Mouse (Mus musculus) embryonic facial prominence, embryonic 10.5 days (tissue): ENCODE data around the gene Nr3c2. TPM values are rescaled to one million over a fixed set of nuclear protein-coding genes. Genes with fewer than 3 reads are reported as not detected.

Experiments used
- DNase-seq: peaks from one replicate; pipeline ENCODE4 v3.0.0-alpha.2; 2017; ENCODE audit warnings: low spot score
- H3K27ac ChIP-seq: fragments of 300-500 bp; sonication (generic); replicated peaks from 2 replicates; pipeline ENCODE4 v1.5.1; 2016; ENCODE audit warnings: mild to moderate bottlenecking
- H3K27me3 ChIP-seq: fragments of 300-500 bp; sonication (generic); replicated peaks from 2 replicates; pipeline ENCODE4 v1.6.1; 2016; ENCODE audit warnings: low read depth, mild to moderate bottlenecking; ENCODE audit not compliant: poor library complexity, severe bottlenecking
- H3K36me3 ChIP-seq: fragments of 300-500 bp; sonication (generic); replicated peaks from 2 replicates; pipeline ENCODE4 v1.6.1; 2016; ENCODE audit warnings: mild to moderate bottlenecking, moderate library complexity
- H3K4me1 ChIP-seq: fragments of 300-500 bp; sonication (generic); 2 replicates; pipeline ENCODE4 v1.6.1; 2016
- H3K4me3 ChIP-seq: fragments of 300-500 bp; sonication (generic); 2 replicates; pipeline ENCODE4 v1.5.1; 2016; ENCODE audit warnings: mild to moderate bottlenecking, moderate library complexity
- H3K9me3 ChIP-seq: fragments of 300-500 bp; sonication (generic); 2 replicates; pipeline ENCODE4 v1.6.1; 2016; ENCODE audit warnings: mild to moderate bottlenecking
- WGBS: fragments of 180-500 bp; shearing (Covaris S2); methylation state at CpG from one replicate; pipeline ENCODE4 v1.1.7; 2016; 5-methylcytosine and 5-hydroxymethylcytosine counted together
- polyA plus RNA-seq: library from polyadenylated mRNA; unstranded; fragments of >200 nt; fragmentation: Nextera tagmentation; extraction: Ambion mirVana; gene quantifications from 2 replicates; pipeline ENCODE4 v1.2.1, GENCODE M21; 2016

Gene Nr3c2
- polyA plus RNA-seq, 1 experiment from 2014 or later: 0.15 TPM

DNA sequence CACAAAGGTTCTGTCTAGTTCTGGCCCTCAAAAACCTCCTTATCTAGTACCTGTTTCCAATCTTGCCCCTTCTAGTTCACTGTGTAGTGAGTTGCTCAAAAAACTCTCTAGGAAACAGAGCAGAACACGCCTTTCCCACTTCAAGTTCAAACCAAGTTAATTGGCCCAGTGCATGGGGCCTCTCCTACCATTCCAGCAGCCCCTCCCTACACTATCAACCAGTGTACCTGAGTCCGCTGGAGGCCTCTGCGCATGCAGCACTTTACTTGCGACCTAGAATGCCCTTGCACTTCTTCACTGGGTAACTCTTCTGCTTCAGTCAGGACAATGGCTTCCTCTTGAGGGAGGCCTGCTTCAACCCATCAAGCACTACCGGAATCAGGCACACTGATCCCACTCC, 351.9 kb downstream of the Nr3c2 start:
- DNase-seq: no peak
- H3K9me3 ChIP-seq: no peaks in the 10 kb centered on the region
- no peak overlapping the region for H3K4me3 ChIP-seq
- no peak overlapping the region for H3K27ac ChIP-seq
- no peaks in the 10 kb centered on the region for H3K4me1 ChIP-seq
- WGBS: 90% methylated on average over 5 of the region's 5 CpGs
- peaks cover 62% of the 10 kb centered on the region for H3K36me3 ChIP-seq
- no peaks in the 10 kb centered on the region for H3K27me3 ChIP-seq

DNA sequence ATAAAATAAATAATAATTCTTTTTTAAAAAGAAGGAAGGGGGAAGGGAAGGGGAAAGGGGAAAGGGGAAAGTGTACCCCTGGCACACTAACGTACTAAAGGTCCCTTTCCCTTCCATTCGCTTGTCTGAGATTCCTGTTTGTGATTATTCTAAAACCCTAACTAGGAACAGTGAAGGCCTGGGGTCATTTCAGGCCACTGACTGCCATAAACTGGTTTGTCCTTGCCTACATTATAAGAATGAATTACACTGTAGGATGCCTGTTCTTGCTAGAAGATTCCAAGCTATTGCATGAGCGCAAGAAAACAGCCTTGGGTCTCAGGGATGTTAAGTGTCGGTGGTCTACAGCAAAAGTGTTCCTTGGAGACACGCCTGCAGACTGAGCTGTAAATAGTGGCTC, 355.2 kb downstream of the Nr3c2 start:
- 84% methylated on average over 5 of the region's 5 CpGs for WGBS
- Histone ChIP-seq H3K4me3 (no peak overlapping the region), H3K4me1 (no peaks in the 10 kb centered on the region), H3K27me3 (no peaks in the 10 kb centered on the region), H3K36me3 (peaks cover 63% of the 10 kb centered on the region), H3K9me3 (no peaks in the 10 kb centered on the region), H3K27ac (no peak overlapping the region)
- DNase-seq: no peak

DNA sequence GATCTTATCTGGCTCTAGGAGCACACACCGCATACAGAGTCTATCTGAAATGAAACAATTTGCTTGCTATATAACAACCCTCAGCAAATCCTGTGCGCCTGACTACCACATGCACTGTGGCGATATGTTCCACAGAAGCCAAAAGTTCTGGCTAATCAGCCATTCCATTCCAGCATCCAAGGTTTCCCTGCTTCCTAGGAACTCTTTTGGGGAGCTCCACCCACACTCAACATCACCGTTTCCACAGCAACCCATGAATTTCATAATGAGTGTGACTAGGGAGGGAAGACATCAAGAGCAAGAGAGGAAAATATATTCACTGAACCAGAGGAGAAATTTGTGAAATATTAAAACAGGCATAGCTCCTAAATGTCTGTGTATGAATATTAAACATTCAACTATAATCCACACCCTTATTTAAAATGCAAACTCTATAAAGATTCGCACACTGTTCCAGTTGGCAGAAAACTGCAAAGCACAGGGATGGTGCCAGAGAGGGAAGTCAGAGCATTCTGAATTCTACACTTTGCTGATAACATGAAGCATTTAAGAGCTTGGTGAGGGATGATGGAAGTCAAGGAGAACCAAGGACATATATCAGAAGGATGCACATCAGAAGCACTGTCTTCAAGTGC, 357.3 kb downstream of the Nr3c2 start:
- Histone ChIP-seq H3K9me3 (no peaks in the 10 kb centered on the region), H3K36me3 (peaks cover 47% of the 10 kb centered on the region), H3K4me3 (no peak overlapping the region), H3K27ac (no peak overlapping the region), H3K27me3 (no peaks in the 10 kb centered on the region), H3K4me1 (no peaks in the 10 kb centered on the region)
- DNase-seq: no peak
- 94% methylated on average over 5 of the region's 5 CpGs for WGBS

DNA sequence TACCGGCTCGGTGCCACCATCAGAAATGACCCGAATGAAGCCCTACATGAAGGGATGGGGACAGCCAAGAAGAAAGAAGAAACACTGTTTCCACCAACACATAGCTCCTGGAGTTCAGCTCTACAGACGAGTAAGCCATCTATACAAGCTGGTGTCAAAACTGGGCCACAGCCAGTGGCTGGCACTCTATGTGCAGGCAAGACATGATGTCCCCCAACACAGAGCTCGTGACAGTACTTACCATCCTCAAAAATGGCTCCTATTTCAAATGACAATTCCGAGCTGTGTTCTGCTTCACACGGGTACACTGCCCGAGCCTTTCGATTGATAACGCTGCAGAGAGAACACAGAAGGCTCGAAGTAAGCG, 357.8 kb downstream of the Nr3c2 start:
- no peak overlapping the region for H3K4me3 ChIP-seq
- no peaks in the 10 kb centered on the region for H3K4me1 ChIP-seq
- H3K9me3 ChIP-seq: no peaks in the 10 kb centered on the region
- no peak for DNase-seq
- no peak overlapping the region for H3K27ac ChIP-seq
- WGBS: 93% methylated on average over 12 of the region's 12 CpGs
- peaks cover 44% of the 10 kb centered on the region for H3K36me3 ChIP-seq
- H3K27me3 ChIP-seq: no peaks in the 10 kb centered on the region

DNA sequence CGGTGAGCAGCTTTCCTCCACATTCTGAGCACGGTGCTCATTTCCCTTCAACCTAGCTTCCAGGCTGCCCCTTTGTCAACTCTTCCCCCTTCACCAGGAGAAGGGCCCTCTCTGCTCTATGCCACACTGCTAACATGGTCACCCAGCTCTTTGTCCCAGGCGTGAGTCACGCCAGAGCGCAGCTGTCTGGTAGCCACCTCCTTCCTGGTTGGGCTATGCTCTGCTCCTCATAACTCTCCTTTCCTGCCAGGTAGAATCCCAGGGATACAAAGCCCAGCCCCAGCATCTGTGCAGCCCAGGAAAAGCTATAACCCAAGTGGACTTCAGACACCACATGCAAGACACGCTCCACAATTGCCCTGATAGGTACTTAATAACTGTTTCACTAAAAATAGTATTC, 362.0 kb downstream of the Nr3c2 start:
- Histone ChIP-seq H3K9me3 (no peaks in the 10 kb centered on the region), H3K4me3 (no peak overlapping the region), H3K27me3 (no peaks in the 10 kb centered on the region), H3K27ac (no peak overlapping the region), H3K4me1 (no peaks in the 10 kb centered on the region), H3K36me3 (peaks cover 29% of the 10 kb centered on the region)
- WGBS: 91% methylated on average over 6 of the region's 6 CpGs
- DNase-seq: no peak

DNA sequence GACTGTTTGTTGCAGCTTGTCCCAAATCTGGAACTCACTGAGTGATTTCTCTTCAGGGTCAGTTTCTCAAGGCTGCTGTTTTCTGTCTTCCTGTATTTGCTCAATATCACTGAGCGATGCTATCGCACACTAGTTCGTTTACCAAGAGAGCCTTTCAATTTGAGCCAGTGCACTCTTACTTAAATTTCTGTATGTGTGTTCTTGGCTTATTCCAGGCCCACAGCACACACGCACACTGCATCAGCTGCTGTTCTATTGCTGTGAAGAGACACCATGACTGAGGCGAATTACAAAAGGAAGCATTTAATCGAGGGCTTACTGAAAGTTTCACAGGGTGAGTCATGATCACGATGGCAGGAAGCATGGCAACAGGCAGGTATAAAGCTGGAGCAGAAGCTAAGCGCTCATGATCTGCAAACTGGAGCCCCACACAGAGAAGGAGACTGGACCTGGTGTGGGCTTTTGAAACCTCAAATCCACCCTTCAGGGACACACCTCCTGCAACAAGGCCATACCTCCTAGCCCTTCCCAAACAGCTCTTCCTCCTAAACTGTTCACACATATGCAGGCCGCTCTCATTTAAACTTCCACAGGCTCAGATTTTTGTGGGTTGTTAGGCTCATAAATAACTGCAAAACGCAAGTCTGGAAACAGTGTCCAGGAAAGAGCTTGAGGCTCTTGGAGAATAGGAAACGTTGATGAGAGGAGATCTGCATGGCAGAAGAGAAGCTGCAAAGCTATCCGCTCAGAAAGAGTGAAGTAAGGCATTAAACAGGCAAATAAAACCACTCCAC, 363.2 kb downstream of the Nr3c2 start:
- no peak overlapping the region for H3K4me3 ChIP-seq
- WGBS: 90% methylated on average over 12 of the region's 12 CpGs
- H3K4me1 ChIP-seq: no peaks in the 10 kb centered on the region
- H3K27ac ChIP-seq: no peak overlapping the region
- no peaks in the 10 kb centered on the region for H3K27me3 ChIP-seq
- DNase-seq: no peak
- H3K36me3 ChIP-seq: peaks cover 17% of the 10 kb centered on the region
- H3K9me3 ChIP-seq: no peaks in the 10 kb centered on the region

DNA sequence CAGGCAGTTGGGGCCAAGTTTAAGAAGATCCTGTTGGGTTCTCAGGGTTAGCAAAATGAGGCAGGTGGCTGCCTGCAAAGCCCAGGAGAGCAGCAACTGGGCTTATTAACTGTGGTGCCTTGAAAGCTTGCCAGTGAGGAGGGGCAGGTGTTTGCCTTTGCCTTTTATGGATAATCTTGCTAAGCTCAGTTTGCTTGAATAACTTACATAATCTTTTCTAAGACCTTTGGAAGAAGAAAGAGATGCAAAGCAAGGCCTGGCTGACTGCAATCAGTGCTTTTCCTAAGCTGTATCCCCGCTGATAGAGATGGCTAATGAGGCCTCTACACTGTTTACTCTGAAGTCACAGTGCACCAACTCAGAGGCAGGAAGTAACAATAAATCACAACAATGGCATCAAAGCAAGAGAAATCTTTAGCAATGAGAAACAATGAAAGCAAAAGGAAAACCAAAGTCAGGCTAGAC, 368.7 kb downstream of the Nr3c2 start:
- 66% methylated on average over 1 of the region's 1 CpGs for WGBS
- H3K4me1 ChIP-seq: 0 out of 2 replicates have a peak, but pooled peaks cover 4% of the 10 kb centered on the region
- peaks cover 29% of the 10 kb centered on the region for H3K36me3 ChIP-seq
- H3K27me3 ChIP-seq: no peaks in the 10 kb centered on the region
- DNase-seq: no peak
- 0 out of 2 replicates have a peak, but pooled peaks cover 2% of the 10 kb centered on the region for H3K9me3 ChIP-seq
- H3K4me3 ChIP-seq: no peak overlapping the region
- no peak overlapping the region for H3K27ac ChIP-seq

DNA sequence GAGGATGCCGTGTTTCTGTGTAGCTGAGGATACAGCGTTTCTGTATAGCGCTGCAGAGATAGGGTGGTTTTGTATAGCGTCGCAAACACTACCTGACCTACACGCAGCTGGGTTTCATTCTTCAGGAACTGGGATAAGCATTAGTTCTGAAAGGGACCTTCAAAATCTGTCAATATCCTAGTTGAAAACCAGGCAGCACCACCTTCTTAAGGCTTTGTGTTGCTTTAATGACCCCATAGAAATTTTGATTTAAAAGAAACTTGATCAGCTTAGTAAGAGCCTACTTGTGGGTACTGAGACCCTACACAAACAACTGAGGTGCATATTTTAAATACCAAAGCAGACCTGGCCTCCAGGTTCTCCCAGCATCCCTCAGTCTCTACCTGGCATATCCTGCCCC, 372.9 kb downstream of the Nr3c2 start:
- H3K4me3 ChIP-seq: no peak overlapping the region

DNA sequence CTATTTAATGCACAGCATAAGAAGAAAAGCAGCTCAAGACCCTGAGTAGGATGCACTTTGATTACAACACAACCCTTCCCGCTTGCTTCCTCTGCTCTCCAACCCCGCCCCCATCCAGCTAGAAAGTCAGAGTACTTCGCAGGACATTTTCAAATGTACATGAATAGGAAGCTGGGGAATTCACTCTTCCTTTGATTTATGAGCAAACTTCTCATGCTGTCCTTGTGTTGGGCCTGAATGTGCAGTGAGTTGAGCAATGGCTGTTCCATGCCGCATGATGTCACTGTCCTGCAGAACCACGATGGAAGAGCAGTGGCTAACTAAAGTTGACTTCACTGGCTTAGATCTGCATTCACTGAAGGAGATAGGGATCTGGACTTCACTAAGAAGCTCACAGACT, 376.3 kb downstream of the Nr3c2 start:
- no peak overlapping the region for H3K27ac ChIP-seq
- DNase-seq: no peak
- H3K36me3 ChIP-seq: peaks cover 15% of the 10 kb centered on the region
- H3K27me3 ChIP-seq: no peaks in the 10 kb centered on the region
- H3K9me3 ChIP-seq: no peaks in the 10 kb centered on the region
- no peak overlapping the region for H3K4me3 ChIP-seq
- H3K4me1 ChIP-seq: peaks cover 13% of the 10 kb centered on the region
- WGBS: 92% methylated on average over 5 of the region's 5 CpGs

More for the DNA sequence above, 372.9 kb downstream of the Nr3c2 start:
- H3K9me3 ChIP-seq: 0 out of 2 replicates have a peak, but pooled peaks cover 2% of the 10 kb centered on the region
- 0 out of 2 replicates have a peak, but pooled peaks cover 4% of the 10 kb centered on the region for H3K4me1 ChIP-seq
- H3K36me3 ChIP-seq: peaks cover 34% of the 10 kb centered on the region
- H3K27me3 ChIP-seq: no peaks in the 10 kb centered on the region
- 80% methylated on average over 6 of the region's 6 CpGs for WGBS
- DNase-seq: no peak
- no peak overlapping the region for H3K27ac ChIP-seq

DNA sequence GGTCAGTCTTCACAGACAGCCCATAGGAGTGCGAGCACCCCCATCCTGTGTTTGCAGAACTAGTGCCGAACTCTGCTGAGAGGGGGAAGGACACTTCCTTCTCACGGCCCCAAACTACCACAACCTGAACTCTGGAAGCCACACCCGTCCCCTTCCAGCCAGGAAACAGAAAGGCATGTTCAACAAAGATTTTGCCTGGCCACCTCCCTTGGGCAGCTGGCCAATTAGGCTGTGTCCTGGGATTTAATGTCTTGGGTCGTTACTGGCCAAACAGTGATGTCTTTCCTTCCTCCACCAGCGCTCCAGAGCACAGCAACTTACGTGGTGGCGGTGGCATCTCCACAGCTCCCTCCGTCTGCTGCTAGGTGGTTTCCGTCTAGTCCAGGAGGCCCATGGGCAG, 377.6 kb downstream of the Nr3c2 start:
- no peak overlapping the region for H3K27ac ChIP-seq
- DNase-seq: no peak
- peaks cover 5% of the 10 kb centered on the region; the same call in 1 of the 2 replicates for H3K36me3 ChIP-seq
- no peaks in the 10 kb centered on the region for H3K9me3 ChIP-seq
- H3K4me1 ChIP-seq: peaks cover 17% of the 10 kb centered on the region
- WGBS: 87% methylated on average over 10 of the region's 10 CpGs
- no peaks in the 10 kb centered on the region for H3K27me3 ChIP-seq
- H3K4me3 ChIP-seq: no peak overlapping the region

DNA sequence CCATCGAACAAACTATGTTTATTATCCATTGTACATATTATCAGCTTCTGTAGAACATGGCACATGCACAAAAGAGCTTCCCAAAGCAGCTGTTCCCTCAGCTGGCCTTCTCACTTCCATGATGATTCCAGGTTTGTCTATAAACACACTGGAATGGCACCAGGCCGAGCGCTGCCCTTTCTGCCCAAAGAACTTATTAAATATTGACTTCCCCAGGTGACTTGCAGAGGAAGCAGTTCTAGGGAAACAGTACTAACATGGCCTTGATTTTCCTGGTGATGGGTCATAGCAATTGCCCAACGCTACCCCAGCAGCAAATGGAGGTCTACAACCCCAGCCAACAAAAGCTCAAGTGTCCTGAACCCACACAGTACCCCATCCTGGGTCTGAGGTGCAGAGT, 379.0 kb downstream of the Nr3c2 start:
- no peaks in the 10 kb centered on the region for H3K27me3 ChIP-seq
- no peak overlapping the region for H3K27ac ChIP-seq
- no peak for DNase-seq
- peaks cover 26% of the 10 kb centered on the region for H3K4me1 ChIP-seq
- H3K36me3 ChIP-seq: peaks cover 5% of the 10 kb centered on the region; the same call in 1 of the 2 replicates
- H3K4me3 ChIP-seq: no peak overlapping the region
- WGBS: 94% methylated on average over 4 of the region's 4 CpGs
- H3K9me3 ChIP-seq: no peaks in the 10 kb centered on the region

DNA sequence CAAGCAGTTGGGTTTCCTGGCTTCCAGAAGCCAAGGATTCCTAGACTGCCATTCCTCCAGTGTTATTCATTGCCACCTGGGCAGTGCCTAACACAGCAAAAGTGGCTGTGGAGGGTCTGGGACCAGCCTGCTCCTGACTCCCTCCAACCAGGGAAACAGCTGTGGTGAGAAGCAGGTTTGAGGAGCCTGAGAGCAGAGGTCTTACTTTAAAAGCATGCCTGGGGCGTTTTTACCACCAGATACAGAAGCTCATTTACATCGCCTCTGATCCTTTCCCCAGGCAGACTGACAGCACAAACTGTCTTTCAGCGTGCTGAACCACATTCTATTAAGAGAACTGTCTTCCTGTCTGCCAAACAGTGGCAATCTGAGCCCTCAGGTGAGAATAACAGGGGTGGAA, 380.7 kb downstream of the Nr3c2 start:
- 39% methylated on average over 3 of the region's 3 CpGs for WGBS
- no peaks in the 10 kb centered on the region for H3K9me3 ChIP-seq
- peak; percentile 24 for DNase-seq

More for the DNA sequence above, 380.7 kb downstream of the Nr3c2 start:
- H3K36me3 ChIP-seq: peaks cover 5% of the 10 kb centered on the region; the same call in 1 of the 2 replicates
- H3K4me3 ChIP-seq: no peak overlapping the region
- H3K4me1 ChIP-seq: peaks cover 26% of the 10 kb centered on the region
- H3K27me3 ChIP-seq: no peaks in the 10 kb centered on the region
- no peak overlapping the region for H3K27ac ChIP-seq
